In the genomic region with DNA sequence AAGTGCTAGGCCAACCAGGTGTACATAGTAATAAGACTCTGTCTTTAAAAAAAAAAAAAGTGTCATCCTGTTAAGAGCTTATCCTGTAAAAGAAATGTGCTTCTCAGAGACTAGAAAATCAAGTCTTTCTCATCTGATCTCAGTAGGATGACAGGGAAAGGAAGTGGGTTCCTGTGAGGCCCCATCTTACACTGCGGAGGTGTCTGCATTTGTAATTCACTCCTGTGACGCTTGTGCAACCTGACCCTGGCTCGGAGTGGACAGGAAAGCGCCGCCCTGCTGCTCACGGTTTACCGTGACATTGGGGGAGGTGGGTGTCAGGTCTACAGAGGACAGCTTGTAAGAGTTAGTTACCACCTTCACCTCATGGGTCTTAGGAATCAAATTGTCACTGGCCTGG, we compare ENCODE assay signal across 27 mouse cellular contexts. TPM values are rescaled to one million over a fixed set of nuclear protein-coding genes. Genes with fewer than 3 reads are reported as not detected.
DNase-seq lines count a peak whose midpoint lies in the region; ATAC-seq and TF ChIP-seq lines count a peak whose summit lies in the region.
"Had no signal": no experiment of that assay in that cellular context is flagged by ENCODE, and none has a peak within 500 bp of the region (broad histone marks: within the 10 kb centered on the region; RNA-seq: fewer than 3 reads in every experiment).

No protein-coding gene starts in this region.

- TF ChIP-seq CTCF in MEL (IDR thresholded peaks at IDR 0.05 in 2 of 3, conservative IDR thresholded peaks at IDR 0.05 in 1 of 3; ENCODE audit: control insufficient read depth in 1 of 3, insufficient read depth in 1 of 3, low read depth in 2 of 3, low read length in 3 of 3, poor library complexity in 1 of 3, severe bottlenecking in 1 of 3) = no peak

- 73% methylated on average over 7 of the region's 7 CpGs for WGBS in forebrain, embryonic 14.5 days

- no peak overlapping the region for H3K27ac ChIP-seq in MEL (ENCODE audit: control insufficient read depth, low read depth, low read length)
- H3K27ac ChIP-seq in forebrain, embryonic 14.5 days (ENCODE audit: low read depth, low read length) = no peak overlapping the region
- H3K27ac ChIP-seq: gastrocnemius, adult 2 months; kidney, embryonic 15.5 days; liver, embryonic 13.5 days; midbrain, embryonic 12.5 days had no signal

- peak; percentile 72 for DNase-seq in 416B (ENCODE audit: low read depth)
- DNase-seq in MEL (ENCODE audit: low read depth, low spot score) = no peak
- DNase-seq in thymus, postnatal 0 days (ENCODE audit: low spot score) = peak; percentile 79
- DNase-seq in left cerebral cortex, postnatal 10 days (ENCODE audit: extremely low spot score in 1 of 2, low spot score in 2 of 2) = no peak
- no peak for DNase-seq in adrenal gland, postnatal 14 days
- no peak for DNase-seq in forebrain, embryonic 14.5 days (ENCODE audit: low spot score)
- DNase-seq: adrenal gland, adult 2 months; cerebellum, adult 11 months; cerebellum, postnatal 14 days; gastrocnemius, adult 2 months; heart, adult 18-20 months; left cerebral cortex, postnatal 4 days; liver, embryonic 13.5 days; lung, postnatal 14 days; retina, postnatal 1 day had no signal

- no peak for TF ChIP-seq POLR2A in MEL (IDR thresholded peaks at IDR 0.05; ENCODE audit: control insufficient read depth in 1 of 2, insufficient read depth in 1 of 2, low read depth in 1 of 2, low read length in 2 of 2, poor library complexity in 1 of 2)

- no peak for TF ChIP-seq EP300 in MEL (IDR thresholded peaks at IDR 0.05; ENCODE audit: low read depth in 1 of 2, low read length in 2 of 2)

- peaks cover 2 to 5% of the 10 kb centered on the region in 2 experiments; a peak in 3 of 4 replicates for H3K36me3 ChIP-seq in MEL (ENCODE audit: control insufficient read depth in 1 of 2, insufficient read depth in 2 of 2, low read length in 2 of 2)
- H3K36me3 ChIP-seq in forebrain, embryonic 14.5 days (ENCODE audit: control insufficient read depth, insufficient read depth, low read length) = peaks cover 33% of the 10 kb centered on the region

- peak; percentile 74 for ATAC-seq in megakaryocyte, adult 5-6 weeks (ENCODE audit: poor library complexity, severe bottlenecking)
- no peak for ATAC-seq in forebrain, embryonic 14.5 days
- ATAC-seq: forebrain, embryonic 16.5 days had no signal

- no peaks in the 10 kb centered on the region for H3K9me3 ChIP-seq in MEL (replicated peaks; ENCODE audit: insufficient read depth, low read length)
- no peaks in the 10 kb centered on the region for H3K9me3 ChIP-seq in forebrain, embryonic 14.5 days (replicated peaks; ENCODE audit: control insufficient read depth, low read length)
- H3K9me3 ChIP-seq: G1E; kidney, embryonic 15.5 days; liver, embryonic 13.5 days; midbrain, embryonic 12.5 days had no signal

- no peaks in the 10 kb centered on the region; the same call in 1 of the 2 replicates for H3K79me2 ChIP-seq in MEL (ENCODE audit: control insufficient read depth, insufficient read depth, low read length, poor library complexity)

- no peak overlapping the region for H3K4me2 ChIP-seq in forebrain, embryonic 14.5 days (ENCODE audit: low read length)
- H3K4me2 ChIP-seq: kidney, embryonic 15.5 days; liver, embryonic 13.5 days; midbrain, embryonic 12.5 days had no signal

- intact Hi-C loops in left cerebral cortex, postnatal 10 days (cut with DNase I) = loop anchor here (10.0 kb wide), 1 partner anchor 95 kb away; no protein-coding TSS in a partner anchor

- no peak for TF ChIP-seq RAD21 in MEL (IDR thresholded peaks at IDR 0.05; ENCODE audit: low read depth, low read length)

- H3K27me3 ChIP-seq in MEL (ENCODE audit: control insufficient read depth in 1 of 2, insufficient read depth in 2 of 2, low read length in 2 of 2) = no peaks in the 10 kb centered on the region
- peaks cover 24% of the 10 kb centered on the region for H3K27me3 ChIP-seq in forebrain, embryonic 14.5 days (replicated peaks; ENCODE audit: control insufficient read depth, insufficient read depth, low read length)

- H3K4me1 ChIP-seq in MEL (ENCODE audit: control insufficient read depth in 1 of 2, insufficient read depth in 2 of 2, low read length in 2 of 2) = peaks cover 2 to 9% of the 10 kb centered on the region in 2 experiments; a peak in 3 of 4 replicates
- H3K4me1 ChIP-seq in forebrain, embryonic 14.5 days (ENCODE audit: control insufficient read depth, insufficient read depth, low read length) = peaks cover 8% of the 10 kb centered on the region; the same call in 1 of the 2 replicates

- no peak overlapping the region for H3K4me3 ChIP-seq in MEL (ENCODE audit: control insufficient read depth in 1 of 2, insufficient read depth in 1 of 2, low read depth in 2 of 2, low read length in 2 of 2)
- H3K4me3 ChIP-seq in forebrain, embryonic 14.5 days (ENCODE audit: low read depth, low read length) = no peak overlapping the region
- H3K4me3 ChIP-seq: erythroblast, embryonic 14.5 days; gastrocnemius, adult 2 months; kidney, embryonic 15.5 days; liver, embryonic 13.5 days; midbrain, embryonic 12.5 days had no signal

- H3K9ac ChIP-seq in MEL (ENCODE audit: control insufficient read depth, low read depth, low read length, poor library complexity, severe bottlenecking) = no peak overlapping the region
- no peak overlapping the region for H3K9ac ChIP-seq in forebrain, embryonic 14.5 days (ENCODE audit: low read length)
- H3K9ac ChIP-seq: kidney, embryonic 15.5 days; liver, embryonic 13.5 days; midbrain, embryonic 12.5 days had no signal

TF ChIP-seq in MEL, 35 proteins besides CTCF, POLR2A, EP300 and RAD21:
- no peak for TF ChIP-seq KAT2A (conservative IDR thresholded peaks at IDR 0.05; ENCODE audit: low read depth, low read length)
- 0 out of 2 replicates have a peak, but pooled peaks have one; percentile 12 for TF ChIP-seq ZNF384 (IDR thresholded peaks at IDR 0.05; ENCODE audit: low read depth, low read length)

RNA-seq across cellular contexts. Expression of gene Rabif, which starts 15.6 kb away (rescaled TPM):
- total RNA-seq in MEL (2012; rRNA removed) = 18.5 and 21.5 TPM in 2 replicates
- 10 to 100 TPM in 1 of 2 experiments, not detected in 1; 21.8 TPM for polyA plus RNA-seq in MEL (2012; ENCODE audit: insufficient read depth in 1 of 2, insufficient read length in 2 of 2, low read depth in 1 of 2, low replicate concordance in 2 of 2, missing spikeins in 1 of 2)
- 20.6 and 24.1 TPM in 2 replicates for total RNA-seq in megakaryocyte, adult 5-6 weeks (2015)
- 16.1 and 18.6 TPM in 2 replicates for total RNA-seq in megakaryocyte, adult 5-6 weeks (2017)
- polyA plus RNA-seq in thymus, postnatal 0 days (2015; fragmentation: Nextera tagmentation; extraction: Ambion mirVana) = 46.2 and 46.4 TPM in 2 replicates
- 10 to 100 TPM; 36.1 to 39.4 TPM for total RNA-seq in left cerebral cortex, postnatal 10 days (2021)
- total RNA-seq in adrenal gland, postnatal 14 days (2021) = 26.4 and 29.9 TPM in 2 replicates
- polyA plus RNA-seq in forebrain, embryonic 14.5 days (2014; fragmentation: Nextera tagmentation; extraction: Ambion mirVana) = 59.4 and 66.3 TPM in 2 replicates

RNA-seq across cellular contexts. Expression of gene Mgat4e, which starts 39.5 kb away (rescaled TPM):
- 0.08 TPM in 1 of 2 replicates, not detected in the other for total RNA-seq in MEL (2012; rRNA removed)
- under 1 TPM in 1 of 2 experiments, not detected in 1; 0.17 TPM for polyA plus RNA-seq in MEL (2012; ENCODE audit: insufficient read depth in 1 of 2, insufficient read length in 2 of 2, low read depth in 1 of 2, low replicate concordance in 2 of 2, missing spikeins in 1 of 2)
- total RNA-seq in megakaryocyte, adult 5-6 weeks (2015) = not detected in 2 replicates
- total RNA-seq in megakaryocyte, adult 5-6 weeks (2017) = not detected in 2 replicates
- polyA plus RNA-seq in thymus, postnatal 0 days (2015; fragmentation: Nextera tagmentation; extraction: Ambion mirVana) = not detected in 2 replicates
- total RNA-seq in left cerebral cortex, postnatal 10 days (2021) = under 1 TPM in 1 of 2 experiments, not detected in 1; 0.24 TPM
- not detected in 2 replicates for total RNA-seq in adrenal gland, postnatal 14 days (2021)
- not detected in 2 replicates for polyA plus RNA-seq in forebrain, embryonic 14.5 days (2014; fragmentation: Nextera tagmentation; extraction: Ambion mirVana)
- total RNA-seq: adrenal gland, adult 2 months; gastrocnemius, adult 2 months; heart, adult 18-20 months; layer of hippocampus, postnatal 25 days; left cerebral cortex, postnatal 4 days had no signal
- polyA plus RNA-seq: adrenal gland, adult 2 months; C2C12; embryonic facial prominence, embryonic 11.5 days; erythroblast, embryonic 14.5 days; forebrain, embryonic 16.5 days; G1E; heart, embryonic 14.5 days; intestine, embryonic 14.5 days; kidney, embryonic 15.5 days; liver, embryonic 13.5 days; midbrain, embryonic 12.5 days; stomach, embryonic 14.5 days had no signal

RNA-seq across cellular contexts. Expression of gene Kdm5b, which starts 50.0 kb away (rescaled TPM):
- total RNA-seq in MEL (2012; rRNA removed) = 25.5 and 37.7 TPM in 2 replicates
- 10 to 100 TPM; 31.8 to 48.6 TPM for polyA plus RNA-seq in MEL (2012; ENCODE audit: insufficient read depth in 1 of 2, insufficient read length in 2 of 2, low read depth in 1 of 2, low replicate concordance in 2 of 2, missing spikeins in 1 of 2)
- 7.1 and 9.5 TPM in 2 replicates for total RNA-seq in megakaryocyte, adult 5-6 weeks (2015)
- total RNA-seq in megakaryocyte, adult 5-6 weeks (2017) = 7.1 and 10.2 TPM in 2 replicates
- 43.7 and 53.6 TPM in 2 replicates for polyA plus RNA-seq in thymus, postnatal 0 days (2015; fragmentation: Nextera tagmentation; extraction: Ambion mirVana)
- total RNA-seq in left cerebral cortex, postnatal 10 days (2021) = 10 to 100 TPM; 63.8 to 66.6 TPM
- total RNA-seq in adrenal gland, postnatal 14 days (2021) = 42.0 and 44.0 TPM in 2 replicates
- 75.3 and 88.4 TPM in 2 replicates for polyA plus RNA-seq in forebrain, embryonic 14.5 days (2014; fragmentation: Nextera tagmentation; extraction: Ambion mirVana)

RNA-seq across cellular contexts. Expression of gene Klhl12, which starts 54.7 kb away (rescaled TPM):
- total RNA-seq in MEL (2012; rRNA removed) = 21.8 and 26.4 TPM in 2 replicates
- polyA plus RNA-seq in MEL (2012; ENCODE audit: insufficient read depth in 1 of 2, insufficient read length in 2 of 2, low read depth in 1 of 2, low replicate concordance in 2 of 2, missing spikeins in 1 of 2) = 10 to 100 TPM in 1 of 2 experiments, not detected in 1; 20.8 TPM
- total RNA-seq in megakaryocyte, adult 5-6 weeks (2015) = 10.0 and 10.2 TPM in 2 replicates
- 11.2 and 12.8 TPM in 2 replicates for total RNA-seq in megakaryocyte, adult 5-6 weeks (2017)
- 12.7 and 14.3 TPM in 2 replicates for polyA plus RNA-seq in thymus, postnatal 0 days (2015; fragmentation: Nextera tagmentation; extraction: Ambion mirVana)
- total RNA-seq in left cerebral cortex, postnatal 10 days (2021) = 10 to 100 TPM; 36.0 to 36.4 TPM
- total RNA-seq in adrenal gland, postnatal 14 days (2021) = 18.6 and 19.5 TPM in 2 replicates
- 24.8 and 27.3 TPM in 2 replicates for polyA plus RNA-seq in forebrain, embryonic 14.5 days (2014; fragmentation: Nextera tagmentation; extraction: Ambion mirVana)

Comparison
In these comparisons a context has a peak if more than half of its experiments do, and no peak if none do; other contexts are left out.
1. DNase-seq: peak in 416B (single experiment) and thymus, postnatal 0 days (single experiment); none in MEL (single experiment), left cerebral cortex, postnatal 10 days (0 of 2), adrenal gland, postnatal 14 days (single experiment) and forebrain, embryonic 14.5 days (single experiment).